Mouse (Mus musculus) testis, adult 2 months (tissue): ENCODE measurements around the gene Slc25a13. TPM values are rescaled to one million over a fixed set of nuclear protein-coding genes. Genes with fewer than 3 reads are reported as not detected.

Experiments used
- H3K27ac ChIP-seq: fragments of 200-500 bp; 2 replicates; pipeline ENCODE4 v1.5.1; 2012; ENCODE audit warnings: low read depth, low read length; ENCODE audit not compliant: control insufficient read depth, insufficient read depth
- H3K27me3 ChIP-seq: fragments of 200-500 bp; 2 replicates; pipeline ENCODE4 v1.6.1; 2012; ENCODE audit warnings: mild to moderate bottlenecking, low read length, moderate library complexity; ENCODE audit not compliant: control insufficient read depth, insufficient read depth
- H3K36me3 ChIP-seq: fragments of 200-500 bp; 2 replicates; pipeline ENCODE4 v1.6.1; 2012; ENCODE audit warnings: mild to moderate bottlenecking, low read length; ENCODE audit not compliant: control insufficient read depth, insufficient read depth
- H3K4me1 ChIP-seq: fragments of 200-500 bp; 2 replicates; pipeline ENCODE4 v1.6.1; 2012; ENCODE audit warnings: low read length; ENCODE audit not compliant: control insufficient read depth, insufficient read depth
- H3K4me3 ChIP-seq: fragments of 200-500 bp; 2 replicates; pipeline ENCODE4 v1.5.1; 2012; ENCODE audit warnings: low read depth, mild to moderate bottlenecking, low read length, moderate library complexity, mixed read lengths; ENCODE audit not compliant: control insufficient read depth
- CTCF ChIP-seq: fragments of 200-500 bp; IDR thresholded peaks from 2 replicates; pipeline ENCODE4 v1.5.1; 2012; ENCODE audit warnings: low read depth, mild to moderate bottlenecking, inconsistent platforms, low read length, moderate library complexity; ENCODE audit not compliant: control insufficient read depth, insufficient read depth, insufficient replicate concordance
- POLR2A ChIP-seq: fragments of 200-500 bp; IDR thresholded peaks from 2 replicates; pipeline ENCODE4 v1.6.1; 2012; ENCODE audit warnings: low read depth, mild to moderate bottlenecking, inconsistent platforms, low read length, moderate library complexity; ENCODE audit not compliant: control insufficient read depth
- polyA plus RNA-seq: library from polyadenylated mRNA; depleted of rRNA; stranded (reverse); fragments of >200 nt; gene quantifications from 2 replicates; pipeline ENCODE4 v1.2.3, GENCODE M21; 2012

The Slc25a13 gene
- polyA plus RNA-seq, 1 experiment: 1.9 TPM

- Histone ChIP-seq H3K4me1 (no peaks in the 10 kb centered on the region), H3K27ac (no peak overlapping the region), H3K36me3 (no peaks in the 10 kb centered on the region), H3K27me3 (no peaks in the 10 kb centered on the region), H3K4me3 (no peak overlapping the region)
- no peak for TF ChIP-seq CTCF
- TF ChIP-seq POLR2A: no peak
Observed at GRCm38 (mm10) chr6:6167339-6168126, 49.4 kb downstream of the Slc25a13 start.

- TF ChIP-seq POLR2A: no peak
- TF ChIP-seq CTCF: no peak
- no peaks in the 10 kb centered on the region for H3K27me3 ChIP-seq
- H3K27ac ChIP-seq: no peak overlapping the region
- no peak overlapping the region for H3K4me3 ChIP-seq
- no peaks in the 10 kb centered on the region for H3K36me3 ChIP-seq
- no peaks in the 10 kb centered on the region for H3K4me1 ChIP-seq
Observed at GRCm38 (mm10) chr6:6162993-6163623, 53.9 kb downstream of the Slc25a13 start.

- H3K4me1 ChIP-seq: no peaks in the 10 kb centered on the region
- no peak overlapping the region for H3K4me3 ChIP-seq
- H3K36me3 ChIP-seq: no peaks in the 10 kb centered on the region
- no peaks in the 10 kb centered on the region for H3K27me3 ChIP-seq
- H3K27ac ChIP-seq: no peak overlapping the region
- no peak for TF ChIP-seq CTCF
- TF ChIP-seq POLR2A: no peak
Observed at GRCm38 (mm10) chr6:6162146-6162545, 54.8 kb downstream of the Slc25a13 start.

DNA sequence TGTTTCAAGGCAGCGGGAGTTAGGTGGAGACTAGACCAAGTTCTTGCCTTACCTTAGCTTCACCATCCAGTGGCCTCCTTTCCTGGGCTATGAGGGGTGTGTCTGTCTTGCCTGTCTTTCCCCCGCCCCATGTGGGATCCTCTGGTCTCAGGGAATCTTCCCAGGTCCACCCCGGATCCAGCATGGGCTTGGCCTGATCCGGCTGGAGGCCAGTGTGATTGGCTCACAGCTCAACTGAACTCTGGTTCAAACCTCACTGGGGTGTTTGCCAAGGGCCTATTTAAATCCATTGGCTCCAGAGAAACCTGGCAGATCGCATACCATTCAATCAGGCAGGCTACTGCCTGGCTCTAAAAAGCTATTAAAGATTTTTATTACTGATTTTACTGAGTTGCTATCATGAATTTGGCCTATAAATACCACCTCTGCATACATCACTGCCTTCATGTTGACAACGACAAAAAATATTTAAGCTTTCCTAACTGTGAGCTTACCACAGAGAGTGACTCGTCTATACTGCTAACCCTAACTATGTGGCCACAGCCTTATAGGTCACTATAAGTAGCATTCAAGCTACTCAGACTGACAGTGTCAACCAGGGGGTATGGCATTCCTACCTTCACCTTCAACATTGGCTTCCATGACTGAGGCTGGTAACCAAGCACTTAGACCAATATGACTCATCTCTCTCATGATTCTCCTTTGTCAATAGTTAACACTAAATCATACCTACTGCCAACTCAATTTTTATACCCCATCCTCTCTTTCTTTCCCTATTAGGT is 56.1 kb downstream of the Slc25a13 start:
- H3K27ac ChIP-seq: no peak overlapping the region
- TF ChIP-seq CTCF (no peak), POLR2A (no peak)
- no peaks in the 10 kb centered on the region for H3K4me1 ChIP-seq
- no peaks in the 10 kb centered on the region for H3K36me3 ChIP-seq
- H3K27me3 ChIP-seq: no peaks in the 10 kb centered on the region
- no peak overlapping the region for H3K4me3 ChIP-seq

DNA sequence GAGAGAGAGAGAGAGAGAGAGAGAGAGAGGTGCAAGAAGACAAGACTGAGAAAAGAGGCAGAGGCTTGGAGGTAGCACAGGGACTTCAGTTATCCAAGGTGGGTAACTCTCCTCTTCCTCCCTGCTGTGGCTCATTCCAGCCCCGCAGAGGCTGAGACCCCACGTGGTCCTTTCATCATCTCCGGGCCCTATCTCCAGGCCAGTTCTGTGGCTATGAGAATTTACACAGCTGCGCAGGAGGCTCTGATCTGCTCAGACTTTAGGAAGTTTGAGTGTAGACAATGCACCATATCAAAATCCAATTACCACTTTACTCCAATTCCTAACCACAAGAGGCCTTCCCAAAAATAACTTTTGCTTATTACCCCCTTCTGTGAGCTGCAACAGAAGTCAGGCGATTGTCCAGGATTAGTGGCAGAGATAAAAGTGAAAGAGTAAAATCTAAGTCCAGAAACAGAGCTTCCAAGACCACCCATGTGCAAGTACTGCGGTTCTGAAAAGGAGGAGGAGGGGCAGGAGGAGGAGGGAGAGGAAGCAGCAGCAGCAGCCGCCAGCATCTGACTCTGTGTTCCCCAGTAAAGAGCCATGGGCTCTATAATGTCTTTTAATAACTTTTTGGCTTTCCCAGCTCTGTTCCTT is 57.6 kb downstream of the Slc25a13 start:
- no peaks in the 10 kb centered on the region for H3K4me1 ChIP-seq
- TF ChIP-seq POLR2A: no peak
- no peak for TF ChIP-seq CTCF
- no peaks in the 10 kb centered on the region for H3K27me3 ChIP-seq
- H3K36me3 ChIP-seq: no peaks in the 10 kb centered on the region
- H3K4me3 ChIP-seq: no peak overlapping the region
- no peak overlapping the region for H3K27ac ChIP-seq

- Histone ChIP-seq H3K36me3 (no peaks in the 10 kb centered on the region), H3K4me1 (no peaks in the 10 kb centered on the region), H3K27ac (no peak overlapping the region), H3K27me3 (no peaks in the 10 kb centered on the region), H3K4me3 (no peak overlapping the region)
- no peak for TF ChIP-seq POLR2A
- no peak for TF ChIP-seq CTCF
Observed at GRCm38 (mm10) chr6:6153426-6153825, 63.5 kb downstream of the Slc25a13 start.

- Histone ChIP-seq H3K4me1 (no peaks in the 10 kb centered on the region), H3K27ac (no peak overlapping the region), H3K4me3 (no peak overlapping the region), H3K36me3 (no peaks in the 10 kb centered on the region), H3K27me3 (no peaks in the 10 kb centered on the region)
- no peak for TF ChIP-seq POLR2A
- TF ChIP-seq CTCF: no peak
Observed at GRCm38 (mm10) chr6:6150811-6151210, 66.2 kb downstream of the Slc25a13 start.
